8 mouse cellular contexts compared by ENCODE assay signal in genomic region chr19:53704895-53705823, GRCm38 (mm10). TPM values are rescaled to one million over a fixed set of nuclear protein-coding genes. Genes with fewer than 3 reads are reported as not detected.
DNase-seq lines count a peak whose midpoint lies in the region; ATAC-seq lines count a peak whose summit lies in the region.

No protein-coding gene starts in this region.

- intact Hi-C loops in left cerebral cortex, postnatal 25 days (cut with DNase I) = loop anchor here (2.0 kb wide), 1 partner anchor 56 kb away; no protein-coding TSS in a partner anchor

- peak; percentile 39 to 57 for DNase-seq in adrenal gland, adult 18-20 months (ENCODE audit: low spot score in 2 of 2)
- peak; percentile 26 for DNase-seq in cerebellum, adult 9-11 months
- peak; percentile 46 to 62 for DNase-seq in frontal cortex, postnatal 25 days (ENCODE audit: low spot score in 2 of 2)
- peak; percentile 69 for DNase-seq in kidney, adult 18-20 months
- DNase-seq in left cerebral cortex, postnatal 25 days (ENCODE audit: low spot score in 2 of 2) = peak; percentile 60 to 69
- DNase-seq in right cerebral cortex, postnatal 10 days (ENCODE audit: low spot score in 2 of 2) = peak; percentile 53 to 73
- peak; percentile 59 for DNase-seq in yolk sac, embryonic 10.5 days (ENCODE audit: low spot score)

- ATAC-seq in megakaryocyte-erythroid progenitor cell, adult 5-6 weeks (replicated peaks; ENCODE audit: low FRiP score, low TSS enrichment, poor library complexity, severe bottlenecking) = peak; percentile 93

RNA-seq across cellular contexts. Expression of gene Rbm20, which starts 28.1 kb away (rescaled TPM):
- 1 to 10 TPM; 1.0 to 1.2 TPM for total RNA-seq in adrenal gland, adult 18-20 months (2021)
- total RNA-seq in left cerebral cortex, postnatal 25 days (2021) = 1 to 10 TPM; 4.1 to 4.9 TPM
- total RNA-seq in megakaryocyte-erythroid progenitor cell, adult 5-6 weeks (2014; fragmentation: Nextera tagmentation) = 0.22 and 1.2 TPM in 2 replicates
- total RNA-seq in megakaryocyte-erythroid progenitor cell, adult 5-6 weeks (2017) = 0.27 and 0.38 TPM in 2 replicates

Comparison
In these comparisons a context has a peak if more than half of its experiments do, and no peak if none do; other contexts are left out.
1. Peak in every context shown above with its lines: DNase-seq and ATAC-seq.